In the genomic region with DNA sequence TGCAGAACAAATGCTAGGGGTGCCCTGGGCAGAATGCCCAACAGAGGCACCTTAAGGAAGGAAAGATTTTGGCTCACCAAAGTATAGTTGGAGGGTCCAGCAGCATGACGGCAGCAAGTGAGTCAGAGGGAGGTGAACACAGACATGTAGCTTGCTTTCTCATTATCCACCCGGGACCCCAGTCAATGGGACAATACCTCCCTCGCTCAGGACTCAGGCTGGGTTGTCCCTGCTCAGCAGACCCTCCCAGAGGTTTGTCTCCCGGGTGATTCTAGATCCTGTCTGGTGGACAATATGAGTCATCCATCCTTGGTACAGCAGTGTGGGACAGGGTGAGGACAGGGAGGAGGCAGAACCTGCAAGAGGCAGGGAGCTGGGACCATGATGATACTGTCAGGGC, we compare ENCODE assay signal across 30 mouse cellular contexts. TPM values are rescaled to one million over a fixed set of nuclear protein-coding genes. Genes with fewer than 3 reads are reported as not detected.
"Had no signal": no experiment of that assay in that cellular context is flagged by ENCODE, and none has a peak within 500 bp of the region (broad histone marks: within the 10 kb centered on the region; RNA-seq: fewer than 3 reads in every experiment).

No protein-coding gene starts in this region.

- H3K27me3 ChIP-seq: heart, embryonic 15.5 days; kidney, embryonic 15.5 days; limb, embryonic 13.5 days; limb, embryonic 15.5 days had no signal

- H3K36me3 ChIP-seq: heart, embryonic 13.5 days; heart, embryonic 15.5 days; hindbrain, embryonic 12.5 days; kidney, embryonic 15.5 days; limb, embryonic 13.5 days; limb, embryonic 15.5 days; liver, embryonic 12.5 days had no signal

- H3K27ac ChIP-seq: heart, adult 2 months; heart, embryonic 13.5 days; heart, embryonic 15.5 days; hindbrain, embryonic 12.5 days; hindbrain, embryonic 14.5 days; kidney, embryonic 15.5 days; kidney, postnatal 0 days; limb, embryonic 13.5 days; limb, embryonic 15.5 days; liver, embryonic 12.5 days; liver, embryonic 14.5 days had no signal

- H3K4me3 ChIP-seq: heart, adult 2 months; heart, embryonic 13.5 days; heart, embryonic 15.5 days; hindbrain, embryonic 12.5 days; kidney, embryonic 15.5 days; limb, embryonic 13.5 days; limb, embryonic 15.5 days; liver, embryonic 12.5 days had no signal

- DNase-seq: gastrocnemius, postnatal 14 days; gastrocnemius, postnatal 36 days; heart, adult 11 months; heart, adult 2 months; heart, postnatal 14 days; heart, postnatal 36 days; kidney, adult 11 months; kidney, adult 2 months; kidney, adult 9 months; kidney, postnatal 14 days; kidney, postnatal 36 days; layer of hippocampus, adult 9-11 months; layer of hippocampus, postnatal 36 days; left cerebral cortex, postnatal 4 days had no signal

RNA-seq across cellular contexts. Expression of a gene that starts 13.8 kb away (rescaled TPM):
- total RNA-seq: hematopoietic stem cell, adult 5-6 weeks had no signal
- polyA plus RNA-seq: inflammation-experienced regulatory T-cells, adult 6 months had no signal

RNA-seq across cellular contexts. Expression of a gene that starts 55.1 kb away (rescaled TPM):
- total RNA-seq: gastrocnemius, adult 8-10 months; gastrocnemius, postnatal 14 days; gastrocnemius, postnatal 36 days; heart, adult 2 months; heart, postnatal 36 days; hematopoietic stem cell, adult 5-6 weeks; liver, adult 2 months had no signal
- polyA plus RNA-seq: heart, adult 2 months; heart, embryonic 11.5 days; heart, embryonic 13.5 days; heart, embryonic 15.5 days; heart, postnatal 0 days; liver, adult 2 months; liver, embryonic 12.5 days had no signal
